Mouse (Mus musculus): ENCODE measurements at regions not wholly inside any gene's neighbourhood (a gene's known extent, or its start where the extent isn't known, plus 50 kb on each side); places are given as distances from the start of the nearest gene placed in this dataset.

DNA sequence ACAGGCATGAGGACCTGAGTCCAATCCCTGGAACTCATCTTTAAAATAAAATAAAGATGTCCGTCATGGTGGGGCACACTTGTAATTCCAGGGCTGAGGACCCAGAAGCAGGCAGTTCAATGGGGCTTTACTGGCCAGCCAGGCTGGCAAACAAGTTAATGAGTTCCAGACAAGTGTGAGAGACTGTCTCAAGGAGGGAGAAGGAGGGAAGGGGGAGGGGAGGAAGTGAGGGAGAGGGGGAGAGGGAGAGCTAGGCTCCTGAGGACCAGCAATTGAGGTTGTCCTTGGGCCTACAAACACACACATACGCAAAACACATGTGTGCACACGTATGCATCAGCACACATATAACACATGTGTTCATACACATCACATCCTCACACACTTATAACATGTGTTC lies 149.2 kb downstream of the Tmem132e start:
- Histone ChIP-seq H3K36me3 (ENCODE audit: control insufficient read depth, insufficient read depth, low read length, poor library complexity, severe bottlenecking) (no peaks in the 10 kb centered on the region), H3K4me3 (ENCODE audit: low read depth, low read length) (no peak overlapping the region), H3K4me1 (ENCODE audit: control insufficient read depth, insufficient read depth, low read length) (no peaks in the 10 kb centered on the region), H3K9me3 (replicated peaks; ENCODE audit: control insufficient read depth, insufficient read depth, low read length, poor library complexity, severe bottlenecking) (no peaks in the 10 kb centered on the region), H3K27me3 (ENCODE audit: control insufficient read depth, insufficient read depth, low read length, poor library complexity, severe bottlenecking) (no peaks in the 10 kb centered on the region), H3K27ac (ENCODE audit: insufficient read depth, low read length) (no peak overlapping the region), H3K9ac (ENCODE audit: low read depth, poor library complexity, severe bottlenecking) (no peak overlapping the region)
- TF ChIP-seq POLR2A (IDR thresholded peaks at IDR 0.05; ENCODE audit: insufficient read depth, low read length) (no peak), EP300 (IDR thresholded peaks at IDR 0.05; ENCODE audit: insufficient read depth, low read depth, low read length) (no peak), CTCF (IDR thresholded peaks at IDR 0.05; ENCODE audit: low read depth, low read length) (no peak)

DNA sequence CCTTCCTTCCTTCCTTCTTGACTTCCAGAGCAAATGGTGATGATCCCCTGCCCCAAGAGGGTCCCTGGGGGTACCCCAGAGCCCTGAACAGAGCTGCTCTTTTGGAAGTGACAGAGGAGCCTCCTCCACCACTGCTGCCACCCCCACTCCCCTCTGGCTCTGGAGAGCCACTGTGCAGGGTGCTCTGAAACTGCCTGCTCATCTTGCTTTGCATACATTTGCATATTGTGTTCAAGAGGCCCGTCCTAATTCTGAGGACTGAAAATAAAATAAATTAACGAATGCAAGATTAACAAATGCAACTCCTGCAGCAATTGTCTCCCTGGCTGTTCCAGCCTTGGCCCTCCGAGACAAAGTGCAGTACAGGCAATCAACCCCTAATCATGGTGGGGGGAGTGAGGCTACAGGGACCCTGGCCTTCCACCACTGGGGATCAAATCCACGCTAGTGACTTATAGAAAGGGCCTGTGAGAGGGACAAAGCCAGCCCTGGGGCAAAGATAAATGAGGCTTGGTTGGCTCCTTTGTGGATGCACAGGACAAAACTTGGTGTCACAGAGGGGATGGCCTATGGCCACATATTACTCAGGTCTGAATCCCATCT lies 134.6 kb downstream of the Tmem132e start:
- Histone ChIP-seq H3K4me1 (ENCODE audit: control insufficient read depth, insufficient read depth, low read length) (no peaks in the 10 kb centered on the region), H3K9ac (ENCODE audit: low read depth, poor library complexity, severe bottlenecking) (no peak overlapping the region), H3K27me3 (ENCODE audit: control insufficient read depth, insufficient read depth, low read length, poor library complexity, severe bottlenecking) (no peaks in the 10 kb centered on the region), H3K9me3 (replicated peaks; ENCODE audit: control insufficient read depth, insufficient read depth, low read length, poor library complexity, severe bottlenecking) (no peaks in the 10 kb centered on the region), H3K36me3 (ENCODE audit: control insufficient read depth, insufficient read depth, low read length, poor library complexity, severe bottlenecking) (no peaks in the 10 kb centered on the region), H3K27ac (ENCODE audit: insufficient read depth, low read length) (no peak overlapping the region), H3K4me3 (ENCODE audit: low read depth, low read length) (no peak overlapping the region)
- TF ChIP-seq EP300 (IDR thresholded peaks at IDR 0.05; ENCODE audit: insufficient read depth, low read depth, low read length) (no peak), POLR2A (IDR thresholded peaks at IDR 0.05; ENCODE audit: insufficient read depth, low read length) (no peak), CTCF (IDR thresholded peaks at IDR 0.05; ENCODE audit: low read depth, low read length) (no peak)

DNA sequence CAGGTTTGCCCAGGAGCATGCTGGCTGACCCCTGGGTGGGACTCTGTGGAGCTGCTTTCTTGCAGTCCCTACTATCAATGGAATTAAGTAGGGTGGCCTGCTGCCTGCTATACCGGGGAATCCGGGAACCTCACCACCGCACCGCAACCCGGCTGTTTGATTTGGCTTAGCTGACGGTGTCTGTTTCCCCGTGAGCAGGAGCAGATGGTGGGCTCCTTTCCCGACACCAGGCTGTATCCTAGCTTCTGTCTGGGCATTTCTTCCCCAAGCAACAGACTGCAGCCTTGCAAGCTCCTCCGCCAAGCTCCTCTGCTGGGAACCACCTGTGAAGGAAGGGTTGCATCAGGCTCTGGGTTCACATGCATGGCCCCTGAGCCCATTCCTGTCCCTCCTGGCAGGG lies 132.7 kb downstream of the Tmem132e start:
- no peaks in the 10 kb centered on the region for H3K9me3 ChIP-seq (replicated peaks; ENCODE audit: control insufficient read depth, insufficient read depth, low read length, poor library complexity, severe bottlenecking)
- no peak for TF ChIP-seq EP300 (IDR thresholded peaks at IDR 0.05; ENCODE audit: insufficient read depth, low read depth, low read length)
- no peak for TF ChIP-seq POLR2A (IDR thresholded peaks at IDR 0.05; ENCODE audit: insufficient read depth, low read length)
- no peak for TF ChIP-seq CTCF (IDR thresholded peaks at IDR 0.05; ENCODE audit: low read depth, low read length)
- H3K4me1 ChIP-seq (ENCODE audit: control insufficient read depth, insufficient read depth, low read length) = no peaks in the 10 kb centered on the region
- no peaks in the 10 kb centered on the region for H3K36me3 ChIP-seq (ENCODE audit: control insufficient read depth, insufficient read depth, low read length, poor library complexity, severe bottlenecking)
- no peak overlapping the region for H3K9ac ChIP-seq (ENCODE audit: low read depth, poor library complexity, severe bottlenecking)
- no peak overlapping the region for H3K27ac ChIP-seq (ENCODE audit: insufficient read depth, low read length)
- H3K27me3 ChIP-seq (ENCODE audit: control insufficient read depth, insufficient read depth, low read length, poor library complexity, severe bottlenecking) = no peaks in the 10 kb centered on the region
- no peak overlapping the region for H3K4me3 ChIP-seq (ENCODE audit: low read depth, low read length)

DNA sequence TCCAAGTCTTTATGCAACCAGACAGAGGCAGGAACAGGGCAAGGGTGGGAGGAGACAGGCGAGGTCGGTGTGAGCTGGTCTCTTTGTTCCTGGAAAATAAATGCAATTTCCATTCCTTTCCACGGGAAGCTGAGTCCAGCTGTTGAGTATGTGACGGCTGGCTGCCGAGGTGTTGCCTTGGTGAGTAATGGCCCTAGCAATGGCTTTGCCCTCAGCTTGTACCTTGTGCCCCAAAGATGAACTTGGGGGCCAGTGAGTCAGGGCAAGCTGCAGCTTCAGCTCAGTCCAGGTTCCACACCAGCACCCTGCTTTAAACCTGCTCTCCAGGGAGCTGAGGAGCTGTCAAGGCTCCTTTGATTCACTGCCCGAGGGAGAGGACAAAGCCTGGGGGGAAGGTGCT lies 130.0 kb downstream of the Tmem132e start:
- TF ChIP-seq EP300 (IDR thresholded peaks at IDR 0.05; ENCODE audit: insufficient read depth, low read depth, low read length) (no peak), CTCF (IDR thresholded peaks at IDR 0.05; ENCODE audit: low read depth, low read length) (no peak), POLR2A (IDR thresholded peaks at IDR 0.05; ENCODE audit: insufficient read depth, low read length) (no peak)
- H3K27ac ChIP-seq (ENCODE audit: insufficient read depth, low read length) = no peak overlapping the region
- no peaks in the 10 kb centered on the region for H3K9me3 ChIP-seq (replicated peaks; ENCODE audit: control insufficient read depth, insufficient read depth, low read length, poor library complexity, severe bottlenecking)

DNA sequence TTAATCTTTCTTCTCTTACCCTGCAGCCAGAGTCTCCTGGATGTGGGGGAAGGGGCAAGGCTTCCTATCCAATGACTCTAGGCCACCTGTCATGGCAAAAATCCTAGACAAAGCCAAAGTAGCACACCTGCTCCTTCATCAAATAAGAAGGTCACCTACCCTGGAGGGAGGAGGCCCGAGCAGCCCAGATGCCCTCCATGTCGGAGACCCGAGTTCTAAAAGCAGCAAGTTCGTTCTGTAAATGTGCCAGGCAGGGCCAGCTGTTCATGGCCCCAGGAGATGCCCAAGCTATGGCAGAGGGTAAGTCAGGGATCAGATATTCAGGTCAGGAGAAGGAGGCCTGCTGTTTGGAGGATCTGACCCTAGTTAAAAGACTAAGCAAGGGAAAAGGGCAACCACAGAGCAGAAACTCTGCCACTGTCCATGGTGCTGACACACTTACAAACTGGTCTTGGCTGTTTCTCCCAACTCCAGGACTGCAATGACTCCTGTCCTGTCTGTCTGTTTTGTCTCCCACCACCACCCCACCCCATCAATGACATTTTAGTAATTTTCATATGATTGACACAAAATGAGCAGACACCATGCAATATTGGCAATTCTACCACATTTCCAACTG lies 125.9 kb downstream of the Tmem132e start:
- Histone ChIP-seq H3K9me3 (replicated peaks; ENCODE audit: control insufficient read depth, insufficient read depth, low read length, poor library complexity, severe bottlenecking) (no peaks in the 10 kb centered on the region), H3K27ac (ENCODE audit: insufficient read depth, low read length) (no peak overlapping the region), H3K27me3 (ENCODE audit: control insufficient read depth, insufficient read depth, low read length, poor library complexity, severe bottlenecking) (no peaks in the 10 kb centered on the region), H3K9ac (ENCODE audit: low read depth, poor library complexity, severe bottlenecking) (no peak overlapping the region), H3K4me1 (ENCODE audit: control insufficient read depth, insufficient read depth, low read length) (no peaks in the 10 kb centered on the region), H3K4me3 (ENCODE audit: low read depth, low read length) (no peak overlapping the region), H3K36me3 (ENCODE audit: control insufficient read depth, insufficient read depth, low read length, poor library complexity, severe bottlenecking) (no peaks in the 10 kb centered on the region)
- TF ChIP-seq EP300 (IDR thresholded peaks at IDR 0.05; ENCODE audit: insufficient read depth, low read depth, low read length) (no peak), POLR2A (IDR thresholded peaks at IDR 0.05; ENCODE audit: insufficient read depth, low read length) (no peak), CTCF (IDR thresholded peaks at IDR 0.05; ENCODE audit: low read depth, low read length) (no peak)

More for the DNA sequence above, 130.0 kb downstream of the Tmem132e start:
- Histone ChIP-seq H3K4me1 (ENCODE audit: control insufficient read depth, insufficient read depth, low read length) (no peaks in the 10 kb centered on the region), H3K27me3 (ENCODE audit: control insufficient read depth, insufficient read depth, low read length, poor library complexity, severe bottlenecking) (no peaks in the 10 kb centered on the region), H3K36me3 (ENCODE audit: control insufficient read depth, insufficient read depth, low read length, poor library complexity, severe bottlenecking) (no peaks in the 10 kb centered on the region), H3K4me3 (ENCODE audit: low read depth, low read length) (no peak overlapping the region), H3K9ac (ENCODE audit: low read depth, poor library complexity, severe bottlenecking) (no peak overlapping the region)

DNA sequence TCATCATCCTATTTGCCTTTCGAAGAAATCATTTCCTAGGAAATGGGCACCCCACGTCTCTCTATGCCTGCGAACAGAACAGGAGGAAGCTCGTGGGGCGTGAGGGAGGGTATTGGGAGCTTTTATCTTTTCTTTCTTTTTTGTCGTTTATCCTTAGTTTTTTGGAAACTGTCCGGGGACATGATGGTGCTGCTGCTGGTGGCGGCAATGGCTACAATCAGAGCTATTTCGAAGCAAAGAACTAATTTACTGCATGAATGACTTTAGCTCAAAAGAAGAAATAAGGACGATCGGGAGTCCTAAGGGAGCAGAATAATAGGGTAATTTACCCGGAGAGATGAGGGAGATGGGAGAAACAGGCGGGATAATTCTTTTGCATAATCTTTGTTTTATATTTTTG lies 119.9 kb downstream of the Tmem132e start:
- H3K36me3 ChIP-seq (ENCODE audit: control insufficient read depth, insufficient read depth, low read length, poor library complexity, severe bottlenecking) = no peaks in the 10 kb centered on the region
- H3K9me3 ChIP-seq (replicated peaks; ENCODE audit: control insufficient read depth, insufficient read depth, low read length, poor library complexity, severe bottlenecking) = no peaks in the 10 kb centered on the region
- no peaks in the 10 kb centered on the region for H3K27me3 ChIP-seq (ENCODE audit: control insufficient read depth, insufficient read depth, low read length, poor library complexity, severe bottlenecking)
- H3K4me3 ChIP-seq (ENCODE audit: low read depth, low read length) = no peak overlapping the region
- TF ChIP-seq POLR2A (IDR thresholded peaks at IDR 0.05; ENCODE audit: insufficient read depth, low read length) (no peak), CTCF (IDR thresholded peaks at IDR 0.05; ENCODE audit: low read depth, low read length) (no peak)
- no peak overlapping the region for H3K27ac ChIP-seq (ENCODE audit: insufficient read depth, low read length)
- H3K9ac ChIP-seq (ENCODE audit: low read depth, poor library complexity, severe bottlenecking) = no peak overlapping the region
- no peaks in the 10 kb centered on the region for H3K4me1 ChIP-seq (ENCODE audit: control insufficient read depth, insufficient read depth, low read length)
